Mouse (Mus musculus) G1E (cell line): ENCODE measurements around the gene Igsf21. TPM values are rescaled to one million over a fixed set of nuclear protein-coding genes. Genes with fewer than 3 reads are reported as not detected.

Experiments
- ATAC-seq: 2 replicates; pipeline ENCODE4 v1.8.0; 2016; ENCODE audit warnings: mild to moderate bottlenecking; ENCODE audit not compliant: insufficient number of reproducible peaks, poor library complexity, low FRiP score, severe bottlenecking; ENCODE audit errors: extremely low read depth
- DNase-seq: peaks from one replicate; pipeline ENCODE4 v3.0.0; 2012; ENCODE audit warnings: low spot score
- H3K27me3 ChIP-seq: 2 replicates; pipeline ENCODE4 v1.6.1; 2012; ENCODE audit warnings: mild to moderate bottlenecking, low read length, inconsistent platforms; ENCODE audit not compliant: insufficient read depth
- H3K36me3 ChIP-seq: replicated peaks from 2 replicates; pipeline ENCODE3; 2012; ENCODE audit warnings: mild to moderate bottlenecking, inconsistent platforms
- H3K4me1 ChIP-seq: 2 replicates; pipeline ENCODE4 v1.6.1; 2012; ENCODE audit warnings: low read depth, low read length, inconsistent platforms, mixed read lengths; ENCODE audit not compliant: insufficient read depth
- H3K4me3 ChIP-seq: 2 replicates; pipeline ENCODE4 v1.5.1; 2012; ENCODE audit warnings: low read depth, mild to moderate bottlenecking, inconsistent platforms, low read length, moderate library complexity, mixed read lengths
- H3K9me3 ChIP-seq: replicated peaks from 2 replicates; pipeline ENCODE4 v1.6.1; 2012; ENCODE audit warnings: inconsistent platforms
- CTCF ChIP-seq: IDR thresholded peaks from 2 replicates; pipeline ENCODE4 v1.5.1; 2012; ENCODE audit warnings: low read depth, low read length, inconsistent platforms, mixed read lengths
- GATA1 ChIP-seq: IDR thresholded peaks from 2 replicates; pipeline ENCODE4 v1.6.1; 2012; ENCODE audit warnings: borderline replicate concordance, low read length, inconsistent platforms, mixed read lengths
- GATA2 ChIP-seq: IDR thresholded peaks from 2 replicates; pipeline ENCODE4 v1.6.1; 2012; ENCODE audit warnings: low read depth, low read length, inconsistent platforms, borderline replicate concordance
- POLR2AphosphoS5 ChIP-seq: IDR thresholded peaks from 2 replicates; pipeline ENCODE4 v1.6.1; 2012; ENCODE audit warnings: low read depth, low read length, inconsistent platforms; ENCODE audit not compliant: insufficient replicate concordance
- TAL1 ChIP-seq: conservative IDR thresholded peaks from 2 replicates; pipeline ENCODE4 v1.6.1; 2012; ENCODE audit warnings: low read depth, low read length, inconsistent platforms, mixed read lengths
- polyA plus RNA-seq: library from polyadenylated mRNA; stranded (reverse); fragments of >175 nt; gene quantifications from 2 replicates; pipeline ENCODE4 v1.2.3, GENCODE M21; 2012
- total RNA-seq, 2 experiments: library from RNA; stranded (forward) in 1 of 2; stranded (reverse) in 1 of 2; fragments of 200-1000 nt in 1 of 2; fragments of >200 nt in 1 of 2; fragmentation: Nextera tagmentation in 1 of 2; gene quantifications; 2 replicates each; pipeline ENCODE4 v1.2.3; 2014 to 2017

Gene Igsf21
- total and polyA plus RNA-seq, 3 experiments, result not detected

DNA sequence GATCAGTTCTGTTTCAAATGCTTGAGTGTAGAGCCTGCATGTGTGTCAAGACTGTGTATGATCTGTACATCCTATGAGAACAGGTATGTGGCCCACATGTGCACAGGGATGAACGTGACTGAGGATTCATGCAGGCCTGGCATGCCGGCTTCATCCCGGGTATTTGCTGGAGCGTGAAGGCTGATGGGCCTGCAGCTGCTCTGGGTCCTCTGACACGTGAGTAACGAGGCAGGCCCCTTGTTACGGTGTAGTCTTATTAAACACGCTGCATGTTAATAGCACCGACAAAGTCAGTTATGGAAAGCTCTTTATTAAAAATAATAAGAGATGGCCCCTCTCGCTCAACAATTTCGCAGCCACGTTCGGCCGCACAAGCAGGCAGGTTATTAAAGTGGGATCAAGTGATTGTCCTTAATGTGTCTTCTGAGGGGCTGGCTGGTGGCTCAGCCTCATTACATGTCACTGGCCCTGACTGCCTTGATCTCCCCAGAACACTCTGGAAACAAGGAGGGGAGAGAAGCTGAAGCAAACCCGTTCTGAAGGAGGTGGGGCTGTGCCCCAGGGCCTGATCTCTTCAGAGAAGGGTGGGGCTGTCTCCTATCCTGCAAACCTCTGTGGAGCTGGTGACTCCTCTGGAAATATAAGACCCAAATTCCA, 22.7 kb upstream of the Igsf21 start:
- H3K36me3 ChIP-seq, result no peaks in the 10 kb centered on the region
- H3K4me3 ChIP-seq, result no peak overlapping the region
- no peak for DNase-seq
- no peaks in the 10 kb centered on the region for H3K4me1 ChIP-seq
- TF ChIP-seq POLR2AphosphoS5 (no peak), CTCF (no peak)
- no peak for ATAC-seq
- H3K27me3 ChIP-seq, result no peaks in the 10 kb centered on the region
- H3K9me3 ChIP-seq, result peaks cover 90% of the 10 kb centered on the region

DNA sequence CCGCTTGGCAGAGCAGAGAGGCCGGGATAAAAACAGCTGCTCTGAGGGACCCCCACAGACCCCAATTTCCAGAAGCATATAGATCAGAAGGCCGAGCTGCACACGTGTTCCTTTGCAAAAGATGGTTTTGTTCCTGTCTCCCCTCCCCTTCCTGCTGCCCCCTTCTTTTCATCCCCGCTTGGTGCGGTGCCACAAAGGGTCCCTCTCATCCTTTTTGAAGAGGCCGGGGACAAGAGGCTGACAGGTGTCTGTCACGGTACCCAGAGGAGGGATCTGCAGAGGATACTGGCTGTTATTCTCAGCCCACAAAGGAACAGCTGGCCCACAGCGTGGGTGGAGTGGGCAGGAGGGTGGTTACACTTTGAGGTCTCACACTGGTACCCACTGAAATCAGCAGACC, 21.3 kb upstream of the Igsf21 start:
- ATAC-seq, result no peak
- H3K9me3 ChIP-seq, result peaks cover 90% of the 10 kb centered on the region
- DNase-seq, result no peak

DNA sequence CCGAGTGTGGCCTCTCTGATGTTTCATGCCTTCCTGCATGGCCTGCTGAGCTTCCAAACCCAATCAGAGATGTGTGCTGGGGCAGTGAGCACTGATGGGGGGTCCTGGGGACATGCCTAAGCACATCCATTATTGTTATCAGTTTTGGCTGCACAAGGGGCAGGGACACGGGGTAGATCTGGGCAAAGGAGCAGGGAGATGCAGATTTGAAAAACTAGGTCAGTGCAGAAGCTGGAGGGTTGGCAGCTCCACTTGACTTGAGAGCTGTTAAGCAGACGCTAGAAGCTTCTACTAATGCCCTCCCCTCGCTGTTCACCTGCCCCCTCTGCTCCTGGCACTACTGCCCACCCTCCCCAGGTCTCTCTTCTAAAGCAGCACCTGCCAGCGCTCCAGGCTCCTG, 20.5 kb upstream of the Igsf21 start:
- Histone ChIP-seq H3K4me3 (no peak overlapping the region; the same call in 1 of the 2 replicates), H3K36me3 (no peaks in the 10 kb centered on the region), H3K9me3 (peaks cover 90% of the 10 kb centered on the region), H3K4me1 (no peaks in the 10 kb centered on the region), H3K27me3 (no peaks in the 10 kb centered on the region)
- ATAC-seq (no peak), DNase-seq (no peak)
- no peak for TF ChIP-seq GATA2
- no peak for TF ChIP-seq TAL1
- no peak for TF ChIP-seq POLR2AphosphoS5
- TF ChIP-seq GATA1, result no peak
- no peak for TF ChIP-seq CTCF

More for the DNA sequence above, 21.3 kb upstream of the Igsf21 start:
- Histone ChIP-seq H3K36me3 (no peaks in the 10 kb centered on the region), H3K4me3 (no peak overlapping the region; the same call in 1 of the 2 replicates), H3K4me1 (no peaks in the 10 kb centered on the region), H3K27me3 (no peaks in the 10 kb centered on the region)
- TF ChIP-seq CTCF (no peak), POLR2AphosphoS5 (no peak), GATA2 (no peak), GATA1 (no peak)

DNA sequence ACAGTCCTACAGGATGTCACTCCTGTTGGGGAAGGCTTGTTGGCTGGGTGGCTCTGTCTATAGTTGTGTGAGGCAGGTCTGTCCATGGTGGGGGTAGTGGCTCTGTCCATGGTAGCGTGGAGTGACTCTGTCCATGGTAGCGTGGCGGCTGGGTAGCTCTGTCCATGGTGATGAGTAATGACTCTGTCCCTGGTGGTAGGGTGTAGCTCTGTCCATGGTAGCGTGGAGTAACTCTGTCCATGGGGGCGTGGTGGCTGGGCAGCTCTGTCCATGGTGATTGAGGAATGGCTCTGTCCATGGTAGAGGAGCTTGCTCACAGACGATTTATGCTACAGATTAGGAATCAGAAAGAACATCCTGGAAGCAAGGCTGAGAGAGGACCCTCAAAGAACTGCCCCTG, 12.4 kb upstream of the Igsf21 start:
- Histone ChIP-seq H3K4me1 (no peaks in the 10 kb centered on the region), H3K4me3 (no peak overlapping the region), H3K36me3 (no peaks in the 10 kb centered on the region), H3K9me3 (peaks cover 93% of the 10 kb centered on the region), H3K27me3 (no peaks in the 10 kb centered on the region)
- ATAC-seq (no peak), DNase-seq (no peak)
- TF ChIP-seq GATA2, result no peak
- no peak for TF ChIP-seq TAL1
- no peak for TF ChIP-seq CTCF
- no peak for TF ChIP-seq POLR2AphosphoS5
- no peak for TF ChIP-seq GATA1

DNA sequence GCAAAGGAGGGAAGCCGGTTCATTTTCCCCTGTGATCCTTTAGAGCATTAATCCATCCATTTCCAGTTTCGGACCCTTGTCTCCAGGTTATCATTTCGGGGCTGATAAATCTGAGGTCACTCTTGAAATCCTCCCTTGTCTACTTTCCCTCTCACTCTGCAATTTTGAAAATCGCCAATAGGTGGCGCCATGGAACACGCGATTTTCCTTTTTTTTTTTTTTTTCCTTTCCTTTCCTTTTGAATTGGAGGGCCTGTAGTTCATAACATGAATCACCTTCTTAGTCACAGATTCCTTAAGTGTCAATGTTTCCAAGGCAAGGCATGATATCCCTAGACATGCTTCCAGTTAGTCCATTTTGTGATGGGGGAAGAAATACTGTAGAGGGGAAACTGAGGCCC, 5.8 kb upstream of the Igsf21 start:
- H3K4me3 ChIP-seq, result no peak overlapping the region
- no peak for TF ChIP-seq POLR2AphosphoS5
- DNase-seq, result no peak
- ATAC-seq, result no peak
- no peaks in the 10 kb centered on the region for H3K27me3 ChIP-seq
- H3K4me1 ChIP-seq, result no peaks in the 10 kb centered on the region
- peaks cover 95% of the 10 kb centered on the region for H3K9me3 ChIP-seq
- no peaks in the 10 kb centered on the region for H3K36me3 ChIP-seq

DNA sequence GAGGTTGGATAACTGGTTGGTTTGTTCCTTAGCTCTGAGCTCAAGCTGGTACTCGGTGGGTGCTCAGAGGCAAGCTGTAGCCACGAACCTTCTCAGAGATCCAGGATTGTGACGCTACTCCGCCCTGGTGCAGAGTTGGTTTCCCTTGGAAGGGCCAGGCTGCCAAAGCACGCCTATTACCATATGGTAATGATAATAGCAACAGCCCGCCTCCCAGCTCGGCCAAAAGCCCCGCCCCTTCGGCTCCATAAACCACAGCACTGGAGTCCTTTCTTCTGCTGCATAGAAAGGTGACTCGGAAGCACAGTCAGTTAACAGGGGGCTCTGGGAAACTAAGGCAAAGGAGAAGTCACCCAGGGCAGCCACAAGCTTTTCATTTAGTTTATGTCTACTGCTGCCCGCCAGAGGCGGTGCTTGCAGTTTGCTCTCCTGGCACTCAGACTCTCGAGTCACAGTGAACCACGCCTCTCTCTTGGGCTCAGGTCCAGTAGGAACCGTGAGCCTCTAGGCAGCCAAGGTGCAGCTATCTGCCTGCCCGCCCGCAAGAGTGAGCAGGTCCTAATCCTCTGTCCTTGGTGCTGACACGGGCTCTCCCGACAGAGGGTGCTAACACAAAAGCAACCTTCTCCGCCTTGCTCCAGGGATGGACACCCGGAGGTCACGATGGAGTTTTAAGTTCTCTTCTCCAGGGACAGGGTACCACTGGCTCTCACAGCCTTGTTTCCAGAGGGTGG, 2.6 kb upstream of the Igsf21 start:
- Histone ChIP-seq H3K9me3 (peaks cover 97% of the 10 kb centered on the region), H3K4me3 (no peak overlapping the region), H3K4me1 (no peaks in the 10 kb centered on the region), H3K36me3 (no peaks in the 10 kb centered on the region), H3K27me3 (no peaks in the 10 kb centered on the region)
- DNase-seq (no peak), ATAC-seq (no peak)
- no peak for TF ChIP-seq TAL1
- TF ChIP-seq GATA1, result no peak
- no peak for TF ChIP-seq POLR2AphosphoS5
- no peak for TF ChIP-seq CTCF
- no peak for TF ChIP-seq GATA2

DNA sequence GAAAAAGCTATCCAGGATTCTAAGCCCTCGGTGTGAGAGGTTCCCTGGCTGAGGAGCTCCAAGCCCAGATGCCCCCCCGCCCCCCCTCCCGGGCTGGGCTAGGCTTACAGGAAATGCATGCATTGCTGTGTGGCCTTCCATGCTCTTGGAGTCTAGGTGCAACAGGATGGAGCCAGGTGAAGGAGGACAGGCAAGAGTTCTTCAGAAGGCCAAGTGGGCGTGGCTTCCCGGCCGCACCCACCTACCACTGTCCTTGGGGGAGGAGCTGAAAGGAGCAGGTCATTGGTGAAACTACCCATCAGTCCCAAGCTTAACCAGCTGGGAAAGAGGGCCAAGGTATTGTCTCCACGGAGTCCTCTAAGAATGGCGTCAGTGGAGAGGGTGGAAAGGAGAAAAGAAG, 1.8 kb upstream of the Igsf21 start:
- Histone ChIP-seq H3K36me3 (no peaks in the 10 kb centered on the region), H3K4me3 (no peak overlapping the region; the same call in 1 of the 2 replicates), H3K27me3 (no peaks in the 10 kb centered on the region; the same call in 1 of the 2 replicates), H3K9me3 (peaks cover 99% of the 10 kb centered on the region), H3K4me1 (no peaks in the 10 kb centered on the region)
- ATAC-seq (no peak), DNase-seq (no peak)
- no peak for TF ChIP-seq GATA2
- TF ChIP-seq TAL1, result no peak
- TF ChIP-seq CTCF, result no peak
- TF ChIP-seq GATA1, result no peak
- TF ChIP-seq POLR2AphosphoS5, result no peak
